Mouse (Mus musculus) adrenal gland, adult (tissue): ENCODE measurements around the gene Grk5.
"Not testable (repeated sequence)": the region's sequence is repeated elsewhere in the genome, so short reads cannot be mapped to it uniquely, and the experiment has no call there.

Experiments used
- DNase-seq, 2 experiments: peaks; one replicate each; pipeline ENCODE4 v3.0.0; 2022 to 2023; ENCODE audit warnings: low spot score in 1 of 2; ENCODE audit not compliant: inconsistent age in 2 of 2

The Grk5 gene

DNA sequence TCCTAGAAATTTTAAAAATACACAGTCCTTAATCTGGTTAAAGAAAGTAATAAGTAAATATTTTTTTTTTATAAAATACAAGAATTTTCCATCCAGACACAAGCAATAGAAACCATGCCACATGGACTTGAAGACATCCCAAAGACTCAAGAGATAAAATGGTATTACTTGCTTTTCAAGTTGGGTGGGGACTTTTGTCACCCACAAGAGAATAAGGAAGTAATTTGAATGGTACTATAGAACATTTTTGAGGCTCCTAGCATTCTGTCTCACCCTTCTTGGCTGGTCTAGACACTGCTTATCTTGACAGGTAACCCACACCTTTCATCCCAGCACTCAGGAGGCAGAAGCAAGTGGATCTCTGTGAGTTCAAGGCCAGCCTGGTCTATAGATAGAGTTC lies 20.8 kb downstream of the Grk5 start:
- no peak for DNase-seq

DNA sequence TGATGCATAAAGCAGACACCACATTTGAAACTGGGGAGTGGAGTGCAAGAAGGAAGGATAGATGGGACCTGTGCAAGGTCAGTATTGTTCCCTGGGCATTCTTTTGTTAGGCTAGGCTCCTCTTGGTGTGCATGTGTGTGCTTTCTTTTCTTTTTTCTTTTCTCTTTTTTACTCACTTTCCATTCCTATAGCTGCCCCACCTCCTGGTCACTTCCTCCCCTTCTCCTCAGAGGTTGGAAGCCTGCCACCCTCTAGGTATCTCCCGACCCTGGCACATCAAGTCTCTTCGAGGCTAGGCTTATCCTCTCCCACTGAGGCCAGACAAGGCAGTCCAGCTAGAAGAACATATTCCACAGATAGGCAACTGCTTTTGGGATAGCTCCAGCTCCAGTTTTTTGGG lies 22.1 kb downstream of the Grk5 start:
- DNase-seq, result no peak

DNA sequence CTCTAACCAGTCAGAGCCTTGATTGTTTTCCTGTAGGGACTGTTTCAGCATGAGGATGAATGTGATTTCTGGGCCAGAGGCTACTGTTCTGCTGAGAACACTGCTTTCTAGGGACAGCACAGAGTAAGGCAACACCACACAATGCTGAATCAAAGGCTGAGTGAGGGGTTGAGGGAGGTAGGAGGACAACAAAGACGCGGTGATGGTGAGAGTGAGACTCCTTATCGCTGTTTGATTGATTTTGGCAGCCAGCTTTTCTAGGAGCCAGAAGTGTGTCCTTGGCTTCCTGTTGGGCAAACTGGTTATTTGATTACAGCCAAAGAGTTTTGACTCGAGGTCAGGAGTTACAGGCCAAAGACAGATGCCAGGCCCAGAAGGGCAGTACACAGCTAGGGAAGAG lies 25.7 kb downstream of the Grk5 start:
- DNase-seq, result peak; percentile 46 to 90

DNA sequence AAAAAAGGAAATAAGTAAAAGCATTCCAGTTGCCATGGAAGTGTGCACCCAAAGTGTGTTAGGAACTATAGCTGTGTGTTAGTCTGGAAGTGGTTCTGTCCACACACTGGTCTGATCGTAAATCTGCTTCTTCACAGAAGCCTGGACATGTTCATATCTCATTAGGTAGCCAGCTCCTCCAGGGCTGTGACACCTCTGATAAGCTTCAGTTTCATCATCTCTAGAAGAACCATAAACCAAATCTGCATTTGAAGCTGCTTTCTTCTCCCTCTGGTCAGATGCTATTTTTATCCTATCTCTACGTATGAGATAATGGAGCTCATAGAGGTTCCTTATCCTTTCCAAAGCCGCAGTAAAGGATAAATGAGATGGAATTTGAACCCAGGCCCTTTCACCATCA lies 26.3 kb downstream of the Grk5 start:
- peak in 1 of 2 experiments; percentile 53 for DNase-seq

DNA sequence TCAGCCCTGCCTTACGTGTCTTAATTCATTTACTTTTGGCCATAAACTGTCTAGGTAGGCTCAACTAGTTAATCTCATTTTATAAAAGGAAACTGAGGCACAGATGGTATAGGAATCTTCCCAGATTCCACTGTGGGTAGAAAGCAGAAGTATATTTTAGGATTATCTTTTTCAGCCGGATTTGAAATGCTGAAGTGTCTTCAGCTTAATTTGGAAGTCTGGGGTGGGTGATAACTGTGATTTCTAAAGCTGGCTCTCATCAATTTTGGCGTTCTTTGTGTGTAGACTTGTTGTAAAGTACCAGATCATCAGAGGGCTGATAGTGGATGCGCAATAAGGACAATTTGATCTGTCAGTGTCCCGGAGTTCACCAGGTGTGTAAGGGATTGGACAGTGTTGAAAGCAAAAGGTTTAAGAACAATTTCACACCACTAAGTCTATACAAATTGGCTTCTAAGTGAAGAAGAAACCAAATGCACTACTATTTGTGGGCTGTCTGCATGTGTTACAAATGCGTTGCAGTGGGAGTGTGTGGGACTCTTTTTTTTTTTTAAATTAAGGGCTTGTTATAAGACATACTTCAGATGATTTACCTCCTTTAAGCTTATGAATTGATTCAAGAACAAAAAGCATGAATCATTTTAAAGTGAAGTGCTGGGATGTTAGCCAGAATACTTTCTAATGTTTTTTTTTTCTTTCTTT lies 27.5 kb downstream of the Grk5 start:
- no peak for DNase-seq

DNA sequence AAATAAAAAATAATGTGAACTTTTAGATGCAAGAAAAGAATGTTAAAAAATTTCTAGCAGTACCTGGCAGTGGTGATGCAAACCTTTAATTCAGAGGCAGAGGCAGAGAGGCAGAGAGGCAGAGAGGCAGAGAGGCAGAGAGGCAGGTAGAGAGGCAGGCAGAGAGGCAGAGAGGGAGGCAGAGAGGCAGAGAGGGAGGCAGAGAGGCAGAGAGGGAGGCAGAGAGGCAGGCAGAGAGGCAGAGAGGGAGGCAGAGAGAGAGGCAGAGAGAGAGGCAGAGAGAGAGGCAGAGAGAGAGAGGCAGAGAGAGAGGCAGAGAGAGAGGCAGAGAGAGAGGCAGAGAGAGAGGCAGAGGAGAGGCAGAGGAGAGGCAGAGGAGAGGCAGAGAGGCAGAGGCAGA lies 35.0 kb downstream of the Grk5 start:
- not testable (repeated sequence) for DNase-seq

DNA sequence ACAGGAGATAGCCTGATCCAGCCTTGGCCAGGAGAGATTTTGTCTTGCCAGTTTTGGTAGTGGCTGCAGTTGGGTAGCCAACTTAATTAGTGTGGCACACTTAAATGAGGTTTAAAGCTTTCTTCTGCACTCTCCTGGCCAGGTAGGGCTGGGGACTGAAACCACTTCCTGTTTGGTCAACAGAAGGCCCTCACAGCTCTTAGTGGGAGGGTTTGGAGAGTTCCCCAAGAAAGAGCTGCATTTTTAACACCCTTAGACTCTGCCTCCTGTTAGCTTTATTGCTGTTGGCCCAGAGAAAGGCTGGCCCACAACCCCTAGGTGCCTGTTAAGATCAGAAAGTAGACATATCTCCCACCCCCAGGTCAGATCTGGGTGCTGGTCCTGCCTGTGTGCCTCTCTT lies 45.5 kb downstream of the Grk5 start:
- no peak for DNase-seq

DNA sequence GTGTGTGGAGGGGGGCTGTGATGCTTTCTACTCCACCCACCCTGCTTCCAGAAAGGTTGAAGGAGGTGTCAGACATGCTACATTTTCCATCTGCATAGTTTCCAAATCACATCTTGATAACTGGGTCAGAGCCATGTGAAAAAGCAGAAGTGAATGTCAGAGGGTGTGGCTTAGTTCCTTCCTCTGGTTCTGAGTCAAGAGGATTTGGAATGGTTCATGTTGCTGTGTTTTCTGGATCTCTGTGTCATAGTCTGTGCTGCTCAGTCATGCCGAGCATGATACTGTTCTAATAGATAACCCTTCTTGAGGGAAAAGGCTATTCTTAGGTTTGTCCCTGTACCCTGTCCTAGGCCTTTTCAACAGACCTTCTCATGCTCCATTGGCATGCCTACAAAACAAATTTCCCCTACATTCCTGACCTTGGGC lies 50.4 kb downstream of the Grk5 start:
- DNase-seq, result peak; percentile 63 to 90

DNA sequence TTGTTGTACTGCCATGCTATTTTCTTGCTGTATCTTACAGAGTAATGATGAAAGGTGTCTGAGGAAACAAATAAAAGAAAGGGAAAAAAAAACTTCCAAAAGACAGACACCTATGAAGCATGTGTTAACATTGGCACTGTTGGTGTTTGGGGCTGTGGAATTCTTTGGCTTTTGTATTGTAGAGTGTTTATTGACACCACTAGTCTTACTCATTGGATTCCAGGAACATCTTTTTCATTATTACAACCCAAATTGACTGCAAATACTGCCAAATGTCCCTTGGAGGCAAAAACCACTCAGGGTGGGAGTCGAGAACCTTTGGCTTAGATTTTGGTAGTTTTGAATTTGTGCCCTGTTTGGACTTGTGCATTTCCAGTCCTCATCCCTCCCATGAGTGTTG lies 51.3 kb downstream of the Grk5 start:
- DNase-seq, result no peak

DNA sequence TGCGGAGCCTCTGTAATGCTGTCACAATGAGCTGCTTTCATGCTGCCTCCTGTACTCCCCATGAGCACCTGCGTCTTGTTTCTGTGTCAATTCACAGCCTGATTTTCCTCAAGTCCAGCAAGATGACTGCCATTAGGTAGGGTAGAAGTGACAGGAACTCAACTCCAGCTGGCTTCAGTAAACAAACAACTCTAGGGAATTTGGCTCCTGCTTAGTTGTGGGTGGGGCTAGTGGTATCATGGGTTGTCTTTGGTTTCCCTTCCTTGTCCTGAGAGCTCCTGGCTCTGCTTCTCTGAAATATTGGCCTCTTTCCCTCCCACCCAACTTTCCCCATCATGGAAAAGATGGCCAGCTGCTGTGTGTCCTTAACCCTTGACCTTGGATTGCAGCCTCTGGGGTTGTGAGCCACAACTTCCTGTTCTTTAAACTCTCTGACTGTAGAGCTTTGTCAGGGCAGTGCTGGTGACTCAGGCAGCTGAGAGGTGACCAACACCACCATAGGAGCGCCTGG lies 56.3 kb downstream of the Grk5 start:
- DNase-seq, result peak; percentile 74 to 88

DNA sequence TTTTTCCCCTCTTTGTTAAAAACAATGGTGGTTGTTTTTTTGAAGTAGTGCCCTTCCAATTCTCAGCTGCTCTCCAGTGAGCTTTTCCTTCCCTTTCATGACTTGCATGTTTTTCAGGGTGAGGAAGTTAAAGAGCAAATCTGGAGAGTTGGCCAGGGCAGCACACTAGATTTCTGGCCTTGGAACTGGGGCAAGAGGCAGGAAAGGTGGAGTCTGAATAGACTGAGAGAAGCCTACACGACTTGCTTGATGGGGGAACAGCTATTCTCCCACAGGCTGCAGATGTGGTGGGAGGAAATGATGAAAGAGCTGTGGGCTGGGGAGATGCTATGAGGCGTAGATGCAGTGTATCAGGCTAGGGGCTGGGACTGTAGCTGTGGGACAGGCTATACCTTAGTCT lies 57.1 kb downstream of the Grk5 start:
- DNase-seq, result peak; percentile 31 to 77

DNA sequence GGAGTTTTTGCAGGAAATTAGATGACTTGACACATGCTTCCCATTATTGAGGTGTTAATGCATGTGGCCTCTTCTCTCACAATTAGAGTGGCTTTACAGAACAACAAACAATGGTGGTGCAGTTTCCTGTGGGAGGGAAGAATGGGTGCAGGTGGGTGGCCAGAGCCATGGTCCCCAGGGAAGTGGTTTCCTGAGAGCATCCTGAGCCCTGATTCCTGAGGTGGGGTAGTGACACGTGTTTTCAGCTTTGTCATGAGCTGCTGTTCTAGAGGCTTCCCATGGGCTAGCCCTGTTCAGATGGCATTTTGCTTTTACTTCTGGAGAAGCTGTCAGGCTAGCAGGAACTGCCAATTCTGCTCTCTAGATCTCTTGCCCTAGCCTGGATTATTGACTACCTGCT lies 59.4 kb downstream of the Grk5 start:
- peak in 1 of 2 experiments; percentile 44 for DNase-seq

DNA sequence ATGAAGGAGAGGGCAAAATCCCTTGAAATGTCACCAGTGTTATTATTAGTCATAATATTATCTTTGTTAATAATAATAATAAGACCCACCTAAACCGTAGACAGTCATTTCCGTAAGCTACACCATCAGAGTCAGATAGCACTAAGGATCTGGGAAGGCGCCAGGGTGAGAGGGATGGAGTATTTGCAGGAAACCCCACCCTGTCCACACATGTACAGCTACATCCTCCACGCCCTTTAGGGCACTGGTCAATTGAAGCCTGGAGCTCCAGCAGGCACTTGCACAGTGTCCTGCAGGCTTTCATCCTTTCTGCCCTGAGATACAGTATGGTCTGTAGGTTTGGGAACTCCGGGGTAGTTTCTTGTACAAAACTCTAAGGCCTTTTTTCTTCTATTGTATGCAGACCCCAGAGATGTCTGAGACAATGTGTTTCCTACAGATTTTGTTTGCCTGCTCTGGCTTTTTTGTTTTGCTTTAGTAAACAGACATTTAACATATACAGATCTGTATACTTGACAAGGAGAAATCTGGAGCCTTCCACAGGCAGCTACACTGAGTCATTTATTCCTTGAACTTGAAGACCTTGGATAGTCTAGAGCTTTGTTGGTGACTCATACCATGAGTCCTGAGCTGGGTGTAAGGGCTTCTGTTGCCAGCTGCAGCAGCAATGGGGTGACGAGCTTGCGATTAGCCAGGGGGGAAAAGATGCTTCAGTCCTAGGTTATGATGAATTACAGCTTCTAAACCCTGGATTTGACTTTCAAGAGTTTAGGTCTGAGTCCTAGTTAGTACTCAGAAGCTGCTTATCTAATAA lies 60.7 kb downstream of the Grk5 start:
- peak; percentile 68 to 80 for DNase-seq

DNA sequence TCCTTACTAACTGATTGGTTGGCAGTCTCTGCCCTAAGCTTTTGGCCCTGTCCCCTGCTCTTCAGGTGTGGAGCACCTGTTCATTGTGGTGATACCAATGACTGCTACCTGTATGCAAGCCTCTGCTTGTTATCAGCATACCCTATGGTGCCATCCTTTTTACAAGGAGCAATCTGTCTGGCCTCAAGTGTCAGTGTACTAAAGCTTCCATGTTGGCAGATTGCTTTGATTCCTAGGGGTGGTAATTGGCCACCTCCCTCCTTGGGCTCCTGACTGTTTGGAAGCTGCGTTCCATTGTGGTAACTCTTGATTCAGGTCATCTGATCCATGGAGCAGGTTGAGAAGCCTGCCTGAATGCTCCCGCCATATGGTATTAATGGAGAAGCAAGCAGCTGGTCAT lies 65.6 kb downstream of the Grk5 start:
- no peak for DNase-seq

DNA sequence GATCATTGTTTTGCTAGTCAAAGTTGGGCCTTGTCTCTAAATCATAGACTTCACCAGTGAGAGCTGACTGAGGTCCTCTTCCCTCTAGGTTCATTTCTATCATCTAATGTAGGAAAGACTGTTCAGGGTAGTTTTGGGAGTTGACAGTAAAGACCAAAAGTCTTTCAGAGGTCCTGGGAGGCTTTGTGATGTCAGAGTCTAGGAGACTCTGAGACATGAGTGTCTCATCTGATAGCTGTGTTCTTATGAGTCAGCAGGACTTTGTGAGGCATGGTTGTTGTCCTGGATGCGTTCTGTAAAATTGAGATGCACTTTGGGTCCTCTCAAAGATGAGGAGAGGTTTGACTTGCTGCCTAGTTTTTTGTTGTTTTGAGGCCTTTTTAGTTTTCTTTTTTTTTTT lies 66.2 kb downstream of the Grk5 start:
- peak in 1 of 2 experiments; percentile 62 for DNase-seq

DNA sequence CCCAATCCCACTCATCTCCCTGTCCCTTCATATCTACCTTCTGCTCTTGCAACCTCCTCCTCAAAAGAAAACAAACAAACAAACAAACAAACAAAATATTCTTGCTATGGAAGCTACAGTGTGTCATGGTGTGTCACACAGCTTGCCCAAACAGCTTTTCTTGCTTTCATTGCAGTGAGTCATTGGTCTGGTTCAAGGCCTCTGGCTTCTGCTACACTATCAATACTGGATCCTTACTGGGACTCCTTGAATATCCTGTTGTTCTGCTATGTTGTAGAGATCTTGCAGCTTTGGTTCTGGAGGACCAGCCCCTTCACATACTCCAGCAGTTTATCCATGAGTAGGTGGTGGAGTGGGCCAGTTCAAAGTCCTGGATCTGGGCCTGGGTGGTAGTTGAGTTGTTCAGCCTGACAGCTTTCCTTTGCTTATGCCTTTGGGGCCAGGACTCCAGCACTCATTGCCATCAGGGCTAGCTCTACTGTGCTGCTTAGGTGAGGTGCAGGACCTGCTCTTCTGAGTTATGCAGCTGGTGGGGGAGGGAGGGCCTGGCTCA lies 66.7 kb downstream of the Grk5 start:
- peak; percentile 55 to 81 for DNase-seq

DNA sequence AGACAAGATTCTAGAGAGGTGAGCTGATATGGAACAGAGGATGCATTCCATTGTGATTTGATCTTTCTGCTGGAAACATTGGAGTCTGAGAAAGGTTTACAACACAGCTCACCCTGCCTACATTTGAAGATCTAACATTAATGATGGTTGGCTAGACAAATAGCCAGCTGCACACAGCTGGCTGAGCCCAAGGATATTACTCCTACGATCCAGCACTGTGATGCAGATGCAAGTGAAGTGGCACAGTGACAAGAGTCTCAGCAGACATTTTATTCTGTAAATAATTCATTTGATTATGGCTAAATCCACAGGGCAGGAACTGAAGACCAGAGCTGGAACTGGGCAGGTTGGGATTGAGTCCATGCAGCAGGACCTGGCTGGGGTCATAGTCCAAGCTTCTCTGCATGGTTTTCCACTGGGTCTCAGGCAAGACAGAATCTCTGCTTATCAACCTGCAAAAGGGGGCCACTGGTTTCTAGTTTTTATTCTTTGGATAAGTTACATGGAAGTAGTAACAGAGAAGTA lies 70.2 kb downstream of the Grk5 start:
- DNase-seq, result no peak

DNA sequence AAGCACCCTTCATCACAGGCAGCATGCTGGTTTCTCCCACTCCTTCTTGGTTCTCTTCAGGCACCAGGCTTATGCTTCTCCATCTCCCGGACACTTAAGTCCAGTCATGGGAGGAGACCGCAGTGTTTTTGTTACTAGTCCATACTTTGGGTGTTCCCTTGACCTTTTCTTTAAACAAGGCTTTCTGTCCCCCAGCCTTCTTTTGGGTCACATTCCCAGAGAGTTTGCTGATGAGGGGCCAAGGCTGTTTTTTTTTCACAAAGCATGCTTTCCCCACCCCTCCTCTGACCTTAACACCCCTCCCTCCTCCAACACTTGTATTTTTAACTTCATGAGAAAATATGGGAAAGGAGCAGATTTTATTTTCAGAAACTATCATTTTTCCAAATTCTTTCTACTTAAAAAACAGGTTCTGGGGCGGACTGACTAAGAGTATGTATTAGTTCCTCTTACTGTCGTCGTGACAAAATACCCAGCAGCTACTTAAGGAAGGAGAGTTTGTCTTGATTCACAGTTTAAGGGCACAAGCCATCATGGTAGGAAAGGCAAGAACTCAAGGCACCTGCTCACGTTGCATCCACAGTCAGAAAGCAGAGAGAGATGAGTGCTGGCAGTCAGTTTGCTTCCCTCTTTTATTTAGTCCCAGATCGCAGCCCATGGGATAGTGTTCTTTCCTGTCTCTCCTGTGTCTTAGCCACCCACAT lies 73.0 kb downstream of the Grk5 start:
- peak in 1 of 2 experiments; percentile 62 for DNase-seq

DNA sequence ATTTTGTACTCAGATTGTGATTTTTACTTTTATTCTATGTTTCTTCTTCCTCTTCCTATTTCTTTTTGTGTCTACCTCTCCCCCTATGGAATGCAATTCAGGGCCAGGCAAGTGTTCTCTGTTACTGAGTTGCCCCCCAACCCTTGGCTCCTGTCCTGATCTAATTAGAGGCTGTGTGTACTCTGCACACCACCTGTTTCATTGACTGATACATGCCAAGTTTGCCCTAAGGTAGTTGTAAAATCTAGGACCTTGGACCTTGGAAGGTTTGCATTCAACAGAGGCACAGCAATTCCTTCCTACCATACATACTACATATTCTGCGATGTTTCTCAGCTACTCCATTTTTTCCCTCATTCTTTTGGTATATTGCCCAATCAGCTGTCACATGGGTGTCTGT lies 78.4 kb downstream of the Grk5 start:
- no peak for DNase-seq

DNA sequence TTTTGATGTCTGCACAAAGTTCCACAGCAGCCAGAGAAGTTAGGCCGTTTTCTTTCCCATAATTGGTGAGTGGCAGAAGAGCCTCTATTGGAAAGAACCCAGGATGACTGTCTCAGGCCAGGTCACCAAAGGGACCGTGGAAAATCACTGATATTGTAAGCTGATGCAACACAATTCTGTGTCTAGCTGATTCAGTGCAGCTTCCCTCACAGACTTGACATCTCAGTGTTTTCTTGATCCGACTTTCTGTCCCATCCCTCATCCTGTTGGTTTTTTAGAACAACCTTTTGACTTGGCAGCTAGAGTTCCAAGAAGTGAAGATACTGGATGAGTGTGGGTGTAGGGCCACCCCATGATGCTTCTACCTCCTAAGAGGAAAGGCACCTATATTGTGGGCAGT lies 80.9 kb downstream of the Grk5 start:
- peak; percentile 36 to 71 for DNase-seq

DNA sequence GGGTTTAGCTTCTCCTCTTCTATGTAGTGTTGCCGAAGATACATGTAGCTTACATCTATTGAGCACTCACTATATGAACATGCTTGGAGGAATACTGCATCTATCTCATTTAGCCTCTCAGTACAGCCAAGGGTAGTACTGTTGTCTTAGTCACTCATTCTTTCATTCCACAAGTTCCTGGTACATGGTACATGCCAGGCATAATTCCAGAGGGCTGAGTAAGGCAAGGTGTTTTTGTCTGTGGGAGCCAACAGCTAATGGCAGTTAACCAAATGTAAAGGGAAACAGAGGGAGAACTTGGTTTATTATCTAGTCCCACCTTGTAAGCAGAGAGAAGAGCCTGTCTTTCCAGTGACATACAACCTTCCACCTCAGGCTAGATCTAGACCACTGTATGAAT lies 82.0 kb downstream of the Grk5 start:
- DNase-seq, result no peak
